Mouse (Mus musculus) E14TG2a.4 (cell line): Measurements from ENCODE around the gene Slc26a5.

Source experiments
- H3K27me3 ChIP-seq: 2 replicates; pipeline ENCODE4 v1.6.1; 2014; ENCODE audit warnings: low read length, control low read depth; ENCODE audit not compliant: insufficient read depth
- H3K36me3 ChIP-seq: 2 replicates; pipeline ENCODE4 v1.6.1; 2014; ENCODE audit warnings: low read length, control low read depth; ENCODE audit not compliant: insufficient read depth
- H3K4me1 ChIP-seq: replicated peaks from 2 replicates; pipeline ENCODE4 v1.6.1; 2014; ENCODE audit warnings: low read depth, low read length, control low read depth
- H3K4me3 ChIP-seq: replicated peaks from 2 replicates; pipeline ENCODE4 v1.5.1; 2014; ENCODE audit warnings: mild to moderate bottlenecking, low read length
- H3K9me3 ChIP-seq: 2 replicates; pipeline ENCODE4 v1.6.1; 2014; ENCODE audit warnings: low read length, control low read depth
- CTCF ChIP-seq: conservative IDR thresholded peaks from 2 replicates; pipeline ENCODE4 v1.5.1; 2014; ENCODE audit warnings: low read length
- NANOG ChIP-seq: IDR thresholded peaks from 2 replicates; pipeline ENCODE4 v1.6.1; 2014; ENCODE audit warnings: borderline replicate concordance, low read length, mixed read lengths
- POU5F1 ChIP-seq: IDR thresholded peaks from 2 replicates; pipeline ENCODE4 v1.6.1; 2014; ENCODE audit warnings: low read length, borderline replicate concordance

The Slc26a5 gene

GRCm38 (mm10) chr5:21776491-21776890 lies 88.9 kb downstream of the Slc26a5 start:
- Histone ChIP-seq H3K27me3 (no peaks in the 10 kb centered on the region), H3K36me3 (peaks cover 85% of the 10 kb centered on the region), H3K9me3 (no peaks in the 10 kb centered on the region), H3K4me1 (peaks cover 24% of the 10 kb centered on the region), H3K4me3 (no peak overlapping the region)
- TF ChIP-seq NANOG = peak; percentile 36; the same call in 1 of the 2 replicates
- TF ChIP-seq POU5F1 = no peak

GRCm38 (mm10) chr5:21769841-21770240 lies 95.6 kb downstream of the Slc26a5 start:
- peaks cover 83% of the 10 kb centered on the region for H3K36me3 ChIP-seq
- no peaks in the 10 kb centered on the region for H3K27me3 ChIP-seq
- no peaks in the 10 kb centered on the region for H3K9me3 ChIP-seq
- no peak overlapping the region for H3K4me3 ChIP-seq
- TF ChIP-seq CTCF = no peak
- TF ChIP-seq NANOG = no peak
- no peak for TF ChIP-seq POU5F1
- H3K4me1 ChIP-seq = no peaks in the 10 kb centered on the region; the same call in 1 of the 2 replicates

- Histone ChIP-seq H3K36me3 (peaks cover 83% of the 10 kb centered on the region), H3K4me3 (no peak overlapping the region), H3K4me1 (no peaks in the 10 kb centered on the region), H3K27me3 (no peaks in the 10 kb centered on the region), H3K9me3 (no peaks in the 10 kb centered on the region)
- TF ChIP-seq NANOG (no peak), POU5F1 (no peak), CTCF (no peak)
These were observed 96.9 kb downstream of the Slc26a5 start for GRCm38 (mm10) chr5:21768506-21768905.
